Mouse (Mus musculus) midbrain, embryonic 10.5 days (tissue): ENCODE measurements around the gene Synj2. TPM values are rescaled to one million over a fixed set of nuclear protein-coding genes. Genes with fewer than 3 reads are reported as not detected.

Experiments used
- DNase-seq: peaks from one replicate; pipeline ENCODE4 v3.0.0-alpha.2; 2017; ENCODE audit warnings: low spot score
- H3K27ac ChIP-seq: fragments of 300-500 bp; sonication (generic); replicated peaks from 2 replicates; pipeline ENCODE4 v1.5.1; 2016; ENCODE audit warnings: mild to moderate bottlenecking
- H3K27me3 ChIP-seq: fragments of 300-500 bp; sonication (generic); 2 replicates; pipeline ENCODE4 v1.6.1; 2016; ENCODE audit warnings: low read depth, mild to moderate bottlenecking; ENCODE audit not compliant: poor library complexity, severe bottlenecking
- H3K36me3 ChIP-seq: fragments of 300-500 bp; sonication (generic); 2 replicates; pipeline ENCODE4 v1.6.1; 2016; ENCODE audit warnings: mild to moderate bottlenecking, moderate library complexity
- H3K4me1 ChIP-seq: fragments of 300-500 bp; sonication (generic); 2 replicates; pipeline ENCODE4 v1.6.1; 2016
- H3K4me3 ChIP-seq: fragments of 300-500 bp; sonication (generic); 2 replicates; pipeline ENCODE4 v1.5.1; 2016; ENCODE audit warnings: mild to moderate bottlenecking, moderate library complexity
- H3K9me3 ChIP-seq: fragments of 300-500 bp; sonication (generic); replicated peaks from 2 replicates; pipeline ENCODE4 v1.6.1; 2016; ENCODE audit warnings: mild to moderate bottlenecking
- WGBS: fragments of 180-500 bp; shearing (Covaris S2); methylation state at CpG from one replicate; pipeline ENCODE4 v1.1.7; 2016; 5-methylcytosine and 5-hydroxymethylcytosine counted together
- polyA plus RNA-seq: library from polyadenylated mRNA; unstranded; fragments of >200 nt; fragmentation: Nextera tagmentation; extraction: Ambion mirVana; gene quantifications from 2 replicates; pipeline ENCODE4 v1.2.1, GENCODE M21; 2016

Gene Synj2
- polyA plus RNA-seq, 1 experiment from 2014 or later = 0.88 TPM

GRCm38 (mm10) chr17:6036872-6037271 is 95.8 kb downstream of the Synj2 start:
- Histone ChIP-seq H3K4me1 (0 out of 2 replicates have a peak, but pooled peaks cover 4% of the 10 kb centered on the region), H3K36me3 (peaks cover 2% of the 10 kb centered on the region; the same call in 1 of the 2 replicates), H3K27me3 (no peaks in the 10 kb centered on the region), H3K4me3 (no peak overlapping the region), H3K27ac (no peak overlapping the region), H3K9me3 (no peaks in the 10 kb centered on the region)
- no peak for DNase-seq
- WGBS = 90% methylated on average over 11 of the region's 11 CpGs

GRCm38 (mm10) chr17:6037507-6037906 is 96.4 kb downstream of the Synj2 start:
- H3K36me3 ChIP-seq = peaks cover 9% of the 10 kb centered on the region; the same call in 1 of the 2 replicates
- H3K27ac ChIP-seq = no peak overlapping the region
- H3K4me3 ChIP-seq = no peak overlapping the region
- DNase-seq = no peak
- WGBS = 89% methylated on average over 10 of the region's 10 CpGs
- H3K4me1 ChIP-seq = 0 out of 2 replicates have a peak, but pooled peaks cover 4% of the 10 kb centered on the region
- no peaks in the 10 kb centered on the region for H3K27me3 ChIP-seq
- H3K9me3 ChIP-seq = no peaks in the 10 kb centered on the region

- peaks cover 5% of the 10 kb centered on the region for H3K4me1 ChIP-seq
- DNase-seq = no peak
- H3K27me3 ChIP-seq = no peaks in the 10 kb centered on the region
- WGBS = 51% methylated on average over 4 of the region's 4 CpGs
- no peak overlapping the region for H3K27ac ChIP-seq
- no peaks in the 10 kb centered on the region for H3K9me3 ChIP-seq
- H3K4me3 ChIP-seq = no peak overlapping the region
- H3K36me3 ChIP-seq = peaks cover 20% of the 10 kb centered on the region
Observed at GRCm38 (mm10) chr17:6052801-6053200, 111.7 kb downstream of the Synj2 start.

- 22% methylated on average over 5 of the region's 5 CpGs for WGBS
- Histone ChIP-seq H3K4me3 (no peak overlapping the region), H3K9me3 (no peaks in the 10 kb centered on the region), H3K4me1 (peaks cover 5% of the 10 kb centered on the region), H3K27me3 (no peaks in the 10 kb centered on the region), H3K27ac (no peak overlapping the region), H3K36me3 (peaks cover 15% of the 10 kb centered on the region)
- peak; percentile 50 for DNase-seq
Observed at GRCm38 (mm10) chr17:6054934-6055355, 113.9 kb downstream of the Synj2 start.

- no peak overlapping the region for H3K4me3 ChIP-seq
- no peak for DNase-seq
- H3K4me1 ChIP-seq = no peaks in the 10 kb centered on the region
- WGBS = 83% methylated on average over 8 of the region's 8 CpGs
- no peak overlapping the region for H3K27ac ChIP-seq
- H3K27me3 ChIP-seq = no peaks in the 10 kb centered on the region
- peaks cover 46% of the 10 kb centered on the region for H3K36me3 ChIP-seq
- H3K9me3 ChIP-seq = no peaks in the 10 kb centered on the region
Observed at GRCm38 (mm10) chr17:6062793-6063192, 121.7 kb downstream of the Synj2 start.

- no peak overlapping the region for H3K27ac ChIP-seq
- 95% methylated on average over 5 of the region's 5 CpGs for WGBS
- no peaks in the 10 kb centered on the region for H3K4me1 ChIP-seq
- H3K27me3 ChIP-seq = no peaks in the 10 kb centered on the region
- no peak overlapping the region for H3K4me3 ChIP-seq
- H3K9me3 ChIP-seq = no peaks in the 10 kb centered on the region
- H3K36me3 ChIP-seq = peaks cover 48% of the 10 kb centered on the region
- no peak for DNase-seq
Observed at GRCm38 (mm10) chr17:6063532-6063931, 122.5 kb downstream of the Synj2 start.

- Histone ChIP-seq H3K36me3 (peaks cover 63% of the 10 kb centered on the region), H3K9me3 (no peaks in the 10 kb centered on the region), H3K4me3 (no peak overlapping the region), H3K4me1 (no peaks in the 10 kb centered on the region), H3K27me3 (no peaks in the 10 kb centered on the region), H3K27ac (no peak overlapping the region)
- no peak for DNase-seq
- 92% methylated on average over 2 of the region's 2 CpGs for WGBS
Observed at GRCm38 (mm10) chr17:6066021-6066420, 124.9 kb downstream of the Synj2 start.

GRCm38 (mm10) chr17:6067613-6068012 is 126.5 kb downstream of the Synj2 start:
- Histone ChIP-seq H3K4me3 (no peak overlapping the region), H3K36me3 (peaks cover 79% of the 10 kb centered on the region), H3K27ac (no peak overlapping the region), H3K9me3 (no peaks in the 10 kb centered on the region), H3K27me3 (no peaks in the 10 kb centered on the region), H3K4me1 (no peaks in the 10 kb centered on the region)
- no peak for DNase-seq
- WGBS = 94% methylated on average over 7 of the region's 7 CpGs

GRCm38 (mm10) chr17:6069866-6070265 is 128.8 kb downstream of the Synj2 start:
- WGBS = 95% methylated on average over 6 of the region's 6 CpGs
- H3K36me3 ChIP-seq = peaks cover 79% of the 10 kb centered on the region

GRCm38 (mm10) chr17:6073405-6073804 is 132.3 kb downstream of the Synj2 start:
- peaks cover under 1% of the 10 kb centered on the region for H3K4me1 ChIP-seq
- WGBS = 89% methylated on average over 7 of the region's 7 CpGs
- H3K9me3 ChIP-seq = no peaks in the 10 kb centered on the region
- no peak overlapping the region for H3K27ac ChIP-seq
- no peak for DNase-seq
- H3K36me3 ChIP-seq = peaks cover 52% of the 10 kb centered on the region
- H3K27me3 ChIP-seq = no peaks in the 10 kb centered on the region
- no peak overlapping the region for H3K4me3 ChIP-seq

More at GRCm38 (mm10) chr17:6069866-6070265, 128.8 kb downstream of the Synj2 start:
- no peaks in the 10 kb centered on the region for H3K4me1 ChIP-seq
- H3K27me3 ChIP-seq = no peaks in the 10 kb centered on the region
- no peak overlapping the region for H3K27ac ChIP-seq
- DNase-seq = no peak
- no peak overlapping the region for H3K4me3 ChIP-seq
- H3K9me3 ChIP-seq = no peaks in the 10 kb centered on the region

- peak within 1 kb of the TSS; percentile 90 for H3K27ac ChIP-seq
- no peaks in the 10 kb centered on the region for H3K27me3 ChIP-seq
- peak; percentile 97 for DNase-seq
- H3K4me3 ChIP-seq = peak within 1 kb of the TSS; percentile 87
- peaks cover 21% of the 10 kb centered on the region for H3K36me3 ChIP-seq
- peaks cover 19% of the 10 kb centered on the region for H3K4me1 ChIP-seq
- no peaks in the 10 kb centered on the region for H3K9me3 ChIP-seq
- WGBS = under 1% methylated on average over 70 of the region's 70 CpGs
Observed at GRCm38 (mm10) chr17:6079287-6080122, 138.4 kb downstream of the Synj2 start, which contains the start of the genes Serac1 and Gtf2h5. Gene Serac1, minus strand, starts transcription at chr17:6079741. Gene Gtf2h5, plus strand, starts transcription at chr17:6079786.

GRCm38 (mm10) chr17:6083323-6083890 is 142.3 kb downstream of the Synj2 start:
- no peaks in the 10 kb centered on the region for H3K9me3 ChIP-seq
- WGBS = 90% methylated on average over 5 of the region's 5 CpGs

GRCm38 (mm10) chr17:6091604-6092003 is 150.5 kb downstream of the Synj2 start:
- no peak overlapping the region for H3K27ac ChIP-seq
- WGBS = 96% methylated on average over 6 of the region's 6 CpGs
- H3K9me3 ChIP-seq = no peaks in the 10 kb centered on the region
- H3K4me1 ChIP-seq = no peaks in the 10 kb centered on the region
- H3K27me3 ChIP-seq = no peaks in the 10 kb centered on the region
- H3K4me3 ChIP-seq = no peak overlapping the region
- DNase-seq = no peak
- peaks cover 21% of the 10 kb centered on the region for H3K36me3 ChIP-seq

More at GRCm38 (mm10) chr17:6083323-6083890, 142.3 kb downstream of the Synj2 start:
- H3K4me3 ChIP-seq = no peak overlapping the region
- H3K27ac ChIP-seq = no peak overlapping the region
- H3K27me3 ChIP-seq = no peaks in the 10 kb centered on the region
- DNase-seq = no peak
- peaks cover 18% of the 10 kb centered on the region for H3K4me1 ChIP-seq
- peaks cover 56% of the 10 kb centered on the region for H3K36me3 ChIP-seq
